Mouse (Mus musculus) large intestine, adult 2 months (tissue): Measurements from ENCODE around the gene Ubac2. TPM values are rescaled to one million over a fixed set of nuclear protein-coding genes. Genes with fewer than 3 reads are reported as not detected.
A peak's percentile ranks its signal among the peaks of the same experiment; 100 is the strongest.

Experiments used
- DNase-seq: peaks from one replicate; pipeline ENCODE4 v3.0.0-alpha.2; 2012; ENCODE audit warnings: low read depth, low spot score
- WGBS: fragments of 180-500 bp; shearing (Covaris S2); methylation state at CpG from one replicate; pipeline ENCODE4 v1.1.7; 2018; 5-methylcytosine and 5-hydroxymethylcytosine counted together
- polyA plus RNA-seq: library from polyadenylated mRNA; depleted of rRNA; stranded (reverse); fragments of >200 nt; gene quantifications from 2 replicates; pipeline ENCODE4 v1.2.3, GENCODE M21; 2012

The Ubac2 gene
- polyA plus RNA-seq, 1 experiment, result 49.3 TPM

GRCm38 (mm10) chr14:121920511-121921124 lies 42.2 kb downstream of the Ubac2 start:
- DNase-seq, result no peak
- 83% methylated on average over 12 of the region's 12 CpGs for WGBS

- DNase-seq, result no peak
- whole genome bisulfite sequencing, result 92% methylated on average over 4 of the region's 4 CpGs
Observed at GRCm38 (mm10) chr14:121922016-121922415, 43.6 kb downstream of the Ubac2 start.

- no peak for DNase-seq
- WGBS, result 73% methylated on average over 4 of the region's 4 CpGs
Observed at GRCm38 (mm10) chr14:121922731-121923130, 44.3 kb downstream of the Ubac2 start.

GRCm38 (mm10) chr14:121924876-121925275 lies 46.5 kb downstream of the Ubac2 start:
- WGBS, result 72% methylated on average over 6 of the region's 6 CpGs
- no peak for DNase-seq

GRCm38 (mm10) chr14:121926901-121927300 lies 48.5 kb downstream of the Ubac2 start:
- 87% methylated on average over 6 of the region's 6 CpGs for WGBS
- no peak for DNase-seq

- WGBS, result 98% methylated on average over 8 of the region's 8 CpGs
- DNase-seq, result no peak
Observed at GRCm38 (mm10) chr14:121927451-121927850, 49.0 kb downstream of the Ubac2 start.

- peak; percentile 50 for DNase-seq
- 68% methylated on average over 8 of the region's 8 CpGs for WGBS
Observed at GRCm38 (mm10) chr14:121928375-121929137, 50.1 kb downstream of the Ubac2 start.

GRCm38 (mm10) chr14:121929243-121929951 lies 51.0 kb downstream of the Ubac2 start:
- DNase-seq, result no peak

GRCm38 (mm10) chr14:121930731-121931383 lies 52.4 kb downstream of the Ubac2 start:
- no peak for DNase-seq
- WGBS, result 59% methylated on average over 7 of the region's 7 CpGs

More at GRCm38 (mm10) chr14:121929243-121929951, 51.0 kb downstream of the Ubac2 start:
- WGBS, result 79% methylated on average over 12 of the region's 12 CpGs

GRCm38 (mm10) chr14:121931594-121931993 lies 53.2 kb downstream of the Ubac2 start:
- 87% methylated on average over 3 of the region's 3 CpGs for WGBS

GRCm38 (mm10) chr14:121932180-121932579 lies 53.8 kb downstream of the Ubac2 start:
- no peak for DNase-seq
- 87% methylated on average over 4 of the region's 4 CpGs for WGBS

More at GRCm38 (mm10) chr14:121931594-121931993, 53.2 kb downstream of the Ubac2 start:
- DNase-seq, result no peak

GRCm38 (mm10) chr14:121933906-121934596 lies 55.6 kb downstream of the Ubac2 start:
- no peak for DNase-seq
- 92% methylated on average over 7 of the region's 7 CpGs for WGBS

- 94% methylated on average over 5 of the region's 5 CpGs for WGBS
- no peak for DNase-seq
Observed at GRCm38 (mm10) chr14:121934597-121934946, 56.2 kb downstream of the Ubac2 start.

- 92% methylated on average over 4 of the region's 4 CpGs for WGBS
- DNase-seq, result no peak
Observed at GRCm38 (mm10) chr14:121936356-121936755, 57.9 kb downstream of the Ubac2 start.

GRCm38 (mm10) chr14:121936856-121937255 lies 58.4 kb downstream of the Ubac2 start:
- no peak for DNase-seq

GRCm38 (mm10) chr14:121937601-121938255 lies 59.3 kb downstream of the Ubac2 start:
- DNase-seq, result no peak
- WGBS, result 74% methylated on average over 11 of the region's 11 CpGs

More at GRCm38 (mm10) chr14:121936856-121937255, 58.4 kb downstream of the Ubac2 start:
- 85% methylated on average over 8 of the region's 8 CpGs for WGBS

- DNase-seq, result no peak
- 78% methylated on average over 11 of the region's 11 CpGs for WGBS
Observed at GRCm38 (mm10) chr14:121938256-121939191, 60.1 kb downstream of the Ubac2 start.

GRCm38 (mm10) chr14:121939582-121939981 lies 61.2 kb downstream of the Ubac2 start:
- WGBS, result 90% methylated on average over 3 of the region's 3 CpGs
- no peak for DNase-seq
